Mouse (Mus musculus): Measurements from ENCODE around the gene Spag9. TPM values are rescaled to one million over a fixed set of nuclear protein-coding genes. Genes with fewer than 3 reads are reported as not detected.

Gene Spag9
- total and polyA plus RNA-seq, 3 experiments, result 21.0 to 32.1 (median 22.6) TPM

DNA sequence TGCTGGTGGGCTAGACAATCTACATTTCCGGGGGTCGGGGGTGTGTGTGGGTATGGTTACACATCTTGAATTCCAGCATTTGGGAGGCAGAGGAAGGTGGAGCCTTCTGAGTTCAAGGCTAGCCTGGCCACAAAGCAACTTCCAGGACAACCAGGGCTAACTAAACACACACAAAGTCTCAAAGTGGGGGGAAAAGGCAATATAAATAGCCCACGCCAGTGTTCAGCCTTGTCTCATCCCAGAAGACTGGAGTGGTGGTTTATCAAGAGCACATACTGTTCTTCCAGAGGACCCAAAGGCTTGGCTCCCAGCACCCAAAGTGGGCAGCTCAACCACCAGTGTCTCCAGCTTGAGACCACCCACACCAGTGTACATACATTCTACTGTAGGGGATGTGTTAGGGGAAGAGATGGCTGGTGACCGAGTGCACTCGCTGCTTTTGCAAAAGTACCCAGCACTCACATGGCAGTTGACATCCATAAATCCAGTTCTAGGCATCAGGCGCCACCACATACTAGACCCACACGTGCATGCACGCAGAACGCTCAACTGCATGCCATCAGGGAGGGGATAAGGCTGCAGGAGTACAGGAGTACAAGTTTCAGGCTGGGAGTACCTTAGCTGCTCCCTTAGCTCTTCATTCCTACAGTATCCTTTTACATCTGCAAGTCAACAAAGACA, 46.9 kb upstream of the Spag9 start:
- Histone ChIP-seq H3K27ac (ENCODE audit: insufficient read depth, low read depth) (no peak overlapping the region), H3K36me3 (replicated peaks in 1 of 2; ENCODE audit: control insufficient read depth in 1 of 2, insufficient read depth in 1 of 2, low read length in 1 of 2) (peaks cover 43 to 85% of the 10 kb centered on the region in 2 experiments), H3K27me3 (replicated peaks) (no peaks in the 10 kb centered on the region), H3K9ac (ENCODE audit: insufficient read depth, low read depth) (no peak overlapping the region), H3K79me2 (replicated peaks; ENCODE audit: control insufficient read depth, extremely low read depth, insufficient read depth, poor library complexity, severe bottlenecking) (peaks cover 28% of the 10 kb centered on the region), H3K9me3 (replicated peaks; ENCODE audit: low read length) (no peaks in the 10 kb centered on the region), H3K4me2 (ENCODE audit: insufficient read depth, low read depth, poor library complexity, severe bottlenecking) (no peak overlapping the region), H3K4me3 (replicated peaks in 1 of 3; ENCODE audit: low read depth in 2 of 3, low read length in 2 of 3, poor library complexity in 1 of 3) (no peak overlapping the region), H3K4me1 (ENCODE audit: control insufficient read depth in 1 of 2, insufficient read depth in 2 of 2) (peaks cover 4 to 31% of the 10 kb centered on the region in 2 experiments; a peak in 3 of 4 replicates)
- dilution Hi-C loops (cut with MboI; ENCODE audit: extremely low pct_ligation_motif_present, extremely low pct_unique_long_range_greater_than_20kb, low sequenced_read_pairs), result no loop called here
- TF ChIP-seq MEF2A (IDR thresholded peaks at IDR 0.05; ENCODE audit: borderline replicate concordance, low read depth, low read length) (no peak), USF2 (conservative IDR thresholded peaks at IDR 0.05; ENCODE audit: low read depth, low read length) (no peak), CTCF (conservative IDR thresholded peaks at IDR 0.05 in 1 of 2, IDR thresholded peaks at IDR 0.05 in 1 of 2; ENCODE audit: low read depth in 2 of 2, low read length in 2 of 2) (no peak), EP300 (IDR thresholded peaks at IDR 0.05; ENCODE audit: low read length) (no peak), RCOR1 (conservative IDR thresholded peaks at IDR 0.05; ENCODE audit: low read depth, low read length) (no peak), POLR2A (IDR thresholded peaks at IDR 0.05; ENCODE audit: low read depth, low read length) (peak; percentile 46; the same call in 1 of the 2 replicates), POLR2AphosphoS2 (IDR thresholded peaks at IDR 0.05; ENCODE audit: low read depth, low read length) (peak; percentile 92; the same call in 1 of the 2 replicates), ZMIZ1 (IDR thresholded peaks at IDR 0.05; ENCODE audit: low read depth, low read length) (peak; percentile 62), MAZ (IDR thresholded peaks at IDR 0.05; ENCODE audit: low read depth, low read length) (no peak)
- DNase-seq (ENCODE audit: extremely low read depth), result no peak
- in situ Hi-C loops (cut with MboI; ENCODE audit: low pct_ligation_motif_present, low pct_unique_long_range_greater_than_20kb, low sequenced_read_pairs), result no loop called here

DNA sequence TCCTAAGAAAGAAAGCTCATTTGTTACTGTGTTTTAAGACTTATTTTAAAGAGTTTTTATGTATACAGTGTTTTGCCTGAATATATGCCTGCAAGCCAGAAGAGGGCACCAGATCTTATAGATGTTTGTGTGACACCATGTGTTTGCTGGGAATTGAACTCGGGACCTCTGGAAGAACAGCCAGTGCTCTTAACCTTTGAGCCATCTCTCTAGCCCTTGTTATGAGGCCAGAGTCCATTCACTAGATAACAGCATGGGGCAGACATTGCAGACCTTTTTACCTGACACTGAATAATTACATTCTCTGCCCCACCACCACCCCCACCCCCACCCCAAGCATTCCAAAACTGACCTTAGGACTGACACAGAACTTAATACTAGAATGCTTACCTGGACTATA, 45.8 kb upstream of the Spag9 start:
- no peak for DNase-seq (ENCODE audit: extremely low read depth)
- H3K79me2 ChIP-seq (replicated peaks; ENCODE audit: control insufficient read depth, extremely low read depth, insufficient read depth, poor library complexity, severe bottlenecking), result peaks cover 38% of the 10 kb centered on the region
- no peak overlapping the region for H3K27ac ChIP-seq (ENCODE audit: insufficient read depth, low read depth)
- H3K4me3 ChIP-seq (replicated peaks in 1 of 3; ENCODE audit: low read depth in 2 of 3, low read length in 2 of 3, poor library complexity in 1 of 3), result no peak overlapping the region
- dilution Hi-C loops (cut with MboI; ENCODE audit: extremely low pct_ligation_motif_present, extremely low pct_unique_long_range_greater_than_20kb, low sequenced_read_pairs), result no loop called here
- TF ChIP-seq ELF1 (IDR thresholded peaks at IDR 0.05; ENCODE audit: low read depth, low read length) (no peak), E2F4 (IDR thresholded peaks at IDR 0.05; ENCODE audit: insufficient replicate concordance, low read depth, low read length) (no peak), USF2 (conservative IDR thresholded peaks at IDR 0.05; ENCODE audit: low read depth, low read length) (no peak), NELFE (IDR thresholded peaks at IDR 0.05; ENCODE audit: low read depth, low read length) (no peak), MAFK (IDR thresholded peaks at IDR 0.05; ENCODE audit: insufficient replicate concordance, low read length) (no peak), UBTF (IDR thresholded peaks at IDR 0.05; ENCODE audit: low read depth, low read length) (no peak), MAZ (IDR thresholded peaks at IDR 0.05; ENCODE audit: low read depth, low read length) (no peak), CHD1 (IDR thresholded peaks at IDR 0.05; ENCODE audit: low read depth, low read length) (no peak), ZKSCAN1 (IDR thresholded peaks at IDR 0.05; ENCODE audit: borderline replicate concordance, low read depth, low read length) (no peak), MYC (IDR thresholded peaks at IDR 0.05; ENCODE audit: low read depth, low read length) (no peak), GABPA (IDR thresholded peaks at IDR 0.05; ENCODE audit: insufficient replicate concordance, low read depth, low read length) (no peak), SIN3A (IDR thresholded peaks at IDR 0.05; ENCODE audit: low read length) (no peak), KAT2A (IDR thresholded peaks at IDR 0.05; ENCODE audit: insufficient replicate concordance, low read length) (no peak), MEF2A (IDR thresholded peaks at IDR 0.05; ENCODE audit: borderline replicate concordance, low read depth, low read length) (no peak), POLR2AphosphoS2 (IDR thresholded peaks at IDR 0.05; ENCODE audit: low read depth, low read length) (no peak), CHD2 (IDR thresholded peaks at IDR 0.05; ENCODE audit: low read length) (no peak), USF1 (IDR thresholded peaks at IDR 0.05; ENCODE audit: low read depth, low read length) (no peak), NRF1 (IDR thresholded peaks at IDR 0.05; ENCODE audit: low read depth, low read length) (no peak)
- H3K4me1 ChIP-seq (ENCODE audit: control insufficient read depth in 1 of 2, insufficient read depth in 2 of 2), result peaks cover 4 to 32% of the 10 kb centered on the region in 2 experiments; a peak in 3 of 4 replicates
- H3K27me3 ChIP-seq (replicated peaks), result no peaks in the 10 kb centered on the region
- H3K4me2 ChIP-seq (ENCODE audit: insufficient read depth, low read depth, poor library complexity, severe bottlenecking), result no peak overlapping the region
- H3K9ac ChIP-seq (ENCODE audit: insufficient read depth, low read depth), result no peak overlapping the region
- in situ Hi-C loops (cut with MboI; ENCODE audit: low pct_ligation_motif_present, low pct_unique_long_range_greater_than_20kb, low sequenced_read_pairs), result loop anchor here (25.0 kb wide), 1 partner anchor 312 kb away; no protein-coding TSS in a partner anchor
- H3K9me3 ChIP-seq (replicated peaks; ENCODE audit: low read length), result no peaks in the 10 kb centered on the region
- peaks cover 43 to 78% of the 10 kb centered on the region in 2 experiments for H3K36me3 ChIP-seq (replicated peaks in 1 of 2; ENCODE audit: control insufficient read depth in 1 of 2, insufficient read depth in 1 of 2, low read length in 1 of 2)

Data from CH12.LX (cell line).